Mouse (Mus musculus) forebrain, embryonic 14.5 days (tissue): ENCODE measurements around the gene Robo1. TPM values are rescaled to one million over a fixed set of nuclear protein-coding genes. Genes with fewer than 3 reads are reported as not detected.

Experiments used
- ATAC-seq: fragments of 200-750 bp; cut with Nextera tagmentation; 2 replicates; pipeline ENCODE4 v1.8.0; 2017; ENCODE audit warnings: mild to moderate bottlenecking, moderate library complexity
- DNase-seq: peaks from one replicate; pipeline ENCODE4 v3.0.0-alpha.2; 2015; ENCODE audit warnings: low spot score
- H3K27ac ChIP-seq: fragments of 300-500 bp; sonication (generic); 2 replicates; pipeline ENCODE4 v1.5.1; 2014; ENCODE audit warnings: low read depth, mild to moderate bottlenecking, control low read depth, low read length, moderate library complexity
- H3K27me3 ChIP-seq: fragments of 300-500 bp; sonication (generic); replicated peaks from 2 replicates; pipeline ENCODE4 v1.6.1; 2014; ENCODE audit warnings: low read length, control low read depth, mixed read lengths; ENCODE audit not compliant: control insufficient read depth, insufficient read depth
- H3K36me3 ChIP-seq: fragments of 300-500 bp; sonication (generic); 2 replicates; pipeline ENCODE4 v1.6.1; 2014; ENCODE audit warnings: low read length, control low read depth; ENCODE audit not compliant: control insufficient read depth, insufficient read depth
- H3K4me1 ChIP-seq: fragments of 300-500 bp; sonication (generic); 2 replicates; pipeline ENCODE4 v1.6.1; 2014; ENCODE audit warnings: antibody characterized with exemption, low read length, control low read depth; ENCODE audit not compliant: control insufficient read depth, insufficient read depth
- H3K4me2 ChIP-seq: fragments of 300-500 bp; sonication (generic); 2 replicates; pipeline ENCODE4 v1.6.1; 2014; ENCODE audit warnings: mild to moderate bottlenecking, control low read depth, low read length
- H3K4me3 ChIP-seq: fragments of 300-500 bp; sonication (generic); 2 replicates; pipeline ENCODE4 v1.5.1; 2014; ENCODE audit warnings: low read depth, low read length, control low read depth
- H3K9ac ChIP-seq: fragments of 300-500 bp; sonication (generic); 2 replicates; pipeline ENCODE4 v1.6.1; 2014; ENCODE audit warnings: mild to moderate bottlenecking, low read length, control low read depth, moderate library complexity
- H3K9me3 ChIP-seq: fragments of 300-500 bp; sonication (generic); replicated peaks from 2 replicates; pipeline ENCODE4 v1.6.1; 2016; ENCODE audit warnings: low read length, control low read depth, mixed read lengths; ENCODE audit not compliant: control insufficient read depth
- WGBS: fragments of 180-500 bp; shearing (Covaris S2); extraction: QIAGEN DNeasy Blood & Tissue Kit; methylation state at CpG from one replicate; pipeline ENCODE4 v1.1.7; 2014; 5-methylcytosine and 5-hydroxymethylcytosine counted together
- polyA plus RNA-seq: library from polyadenylated mRNA; unstranded; fragments of >200 nt; fragmentation: Nextera tagmentation; extraction: Ambion mirVana; gene quantifications from 2 replicates; pipeline ENCODE4 v1.2.1, GENCODE M21; 2014

The Robo1 gene
- polyA plus RNA-seq, 1 experiment from 2014 or later = 37.1 TPM

- no peak overlapping the region for H3K4me3 ChIP-seq
- DNase-seq (no peak), ATAC-seq (no peak)
- H3K27me3 ChIP-seq = no peaks in the 10 kb centered on the region
- no peak overlapping the region for H3K4me2 ChIP-seq
- H3K27ac ChIP-seq = no peak overlapping the region
- no peaks in the 10 kb centered on the region for H3K36me3 ChIP-seq
- no peaks in the 10 kb centered on the region for H3K9me3 ChIP-seq
- no peak overlapping the region for H3K9ac ChIP-seq
- 62% methylated on average over 8 of the region's 8 CpGs for WGBS
- 0 out of 2 replicates have a peak, but pooled peaks cover 3% of the 10 kb centered on the region for H3K4me1 ChIP-seq
These were observed 337.8 kb downstream of the Robo1 start for GRCm38 (mm10) chr16:72645890-72646289.

GRCm38 (mm10) chr16:72649314-72649713 is 341.2 kb downstream of the Robo1 start:
- ATAC-seq (peak; percentile 77), DNase-seq (peak; percentile 82)
- Histone ChIP-seq H3K27me3 (no peaks in the 10 kb centered on the region), H3K9ac (no peak overlapping the region), H3K36me3 (no peaks in the 10 kb centered on the region), H3K4me2 (no peak overlapping the region), H3K27ac (no peak overlapping the region), H3K4me1 (0 out of 2 replicates have a peak, but pooled peaks cover 3% of the 10 kb centered on the region), H3K9me3 (no peaks in the 10 kb centered on the region), H3K4me3 (no peak overlapping the region)
- WGBS = 44% methylated on average over 4 of the region's 4 CpGs

GRCm38 (mm10) chr16:72655411-72655810 is 347.3 kb downstream of the Robo1 start:
- ATAC-seq (0 out of 2 replicates have a peak, but pooled peaks have one; percentile 34), DNase-seq (peak; percentile 67)
- H3K36me3 ChIP-seq = no peaks in the 10 kb centered on the region
- H3K27me3 ChIP-seq = no peaks in the 10 kb centered on the region
- no peak overlapping the region for H3K4me3 ChIP-seq
- WGBS = 48% methylated on average over 9 of the region's 9 CpGs
- H3K9me3 ChIP-seq = no peaks in the 10 kb centered on the region
- no peak overlapping the region for H3K9ac ChIP-seq
- no peak overlapping the region for H3K4me2 ChIP-seq
- no peak overlapping the region for H3K27ac ChIP-seq
- H3K4me1 ChIP-seq = no peaks in the 10 kb centered on the region

GRCm38 (mm10) chr16:72662837-72663350 is 354.8 kb downstream of the Robo1 start:
- H3K9ac ChIP-seq = peak overlapping the region; percentile 76
- H3K9me3 ChIP-seq = no peaks in the 10 kb centered on the region
- peak overlapping the region; percentile 82 for H3K27ac ChIP-seq
- no peaks in the 10 kb centered on the region for H3K27me3 ChIP-seq
- peak overlapping the region; percentile 77 for H3K4me3 ChIP-seq
- peaks cover 10% of the 10 kb centered on the region for H3K4me1 ChIP-seq
- DNase-seq (peak; percentile 91), ATAC-seq (peak; percentile 91)
- H3K36me3 ChIP-seq = no peaks in the 10 kb centered on the region
- under 1% methylated on average over 26 of the region's 26 CpGs for WGBS
- peak overlapping the region; percentile 93 for H3K4me2 ChIP-seq

GRCm38 (mm10) chr16:72663351-72664232 is 355.5 kb downstream of the Robo1 start:
- Histone ChIP-seq H3K4me3 (peak overlapping the region; percentile 77), H3K4me2 (peak overlapping the region; percentile 93), H3K9ac (peak overlapping the region; percentile 76), H3K27ac (peak overlapping the region; percentile 82), H3K4me1 (peaks cover 10% of the 10 kb centered on the region), H3K9me3 (no peaks in the 10 kb centered on the region), H3K27me3 (no peaks in the 10 kb centered on the region), H3K36me3 (no peaks in the 10 kb centered on the region)
- WGBS = under 1% methylated on average over 55 of the region's 55 CpGs
- ATAC-seq = peak; percentile 84
- DNase-seq = peak; percentile 65

GRCm38 (mm10) chr16:72664233-72664613 is 356.1 kb downstream of the Robo1 start:
- ATAC-seq = no peak
- DNase-seq = peak; percentile 42

GRCm38 (mm10) chr16:72664806-72665205 is 356.7 kb downstream of the Robo1 start:
- no peaks in the 10 kb centered on the region for H3K9me3 ChIP-seq
- WGBS = 27% methylated on average over 4 of the region's 4 CpGs
- peak overlapping the region; percentile 76 for H3K9ac ChIP-seq
- H3K27ac ChIP-seq = no peak overlapping the region
- no peaks in the 10 kb centered on the region for H3K36me3 ChIP-seq
- H3K4me1 ChIP-seq = peaks cover 10% of the 10 kb centered on the region
- no peaks in the 10 kb centered on the region for H3K27me3 ChIP-seq
- H3K4me3 ChIP-seq = peak overlapping the region; percentile 77
- no peak for DNase-seq
- ATAC-seq = no peak
- H3K4me2 ChIP-seq = peak overlapping the region; percentile 93

More at GRCm38 (mm10) chr16:72664233-72664613, 356.1 kb downstream of the Robo1 start:
- Histone ChIP-seq H3K27me3 (no peaks in the 10 kb centered on the region), H3K4me1 (peaks cover 10% of the 10 kb centered on the region), H3K9me3 (no peaks in the 10 kb centered on the region), H3K36me3 (no peaks in the 10 kb centered on the region), H3K27ac (no peak overlapping the region), H3K4me3 (peak overlapping the region; percentile 77), H3K9ac (peak overlapping the region; percentile 76), H3K4me2 (peak overlapping the region; percentile 93)
- 0% methylated on average over 12 of the region's 12 CpGs for WGBS

GRCm38 (mm10) chr16:72665454-72665853 is 357.3 kb downstream of the Robo1 start:
- Histone ChIP-seq H3K27me3 (no peaks in the 10 kb centered on the region), H3K4me2 (peak overlapping the region; percentile 93), H3K4me1 (peaks cover 10% of the 10 kb centered on the region), H3K36me3 (no peaks in the 10 kb centered on the region), H3K9ac (peak overlapping the region; percentile 14; the same call in 1 of the 2 replicates), H3K9me3 (no peaks in the 10 kb centered on the region), H3K27ac (no peak overlapping the region), H3K4me3 (peak overlapping the region; percentile 77)
- no peak for ATAC-seq
- no peak for DNase-seq
- WGBS = 66% methylated on average over 5 of the region's 5 CpGs
